Mouse (Mus musculus) G1E (cell line): Measurements from ENCODE around the gene Tspo2.

Source experiments
- CTCF ChIP-seq: IDR thresholded peaks from 2 replicates; pipeline ENCODE4 v1.5.1; 2012; ENCODE audit warnings: low read depth, low read length, inconsistent platforms, mixed read lengths
- GATA1 ChIP-seq: IDR thresholded peaks from 2 replicates; pipeline ENCODE4 v1.6.1; 2012; ENCODE audit warnings: borderline replicate concordance, low read length, inconsistent platforms, mixed read lengths

DNA sequence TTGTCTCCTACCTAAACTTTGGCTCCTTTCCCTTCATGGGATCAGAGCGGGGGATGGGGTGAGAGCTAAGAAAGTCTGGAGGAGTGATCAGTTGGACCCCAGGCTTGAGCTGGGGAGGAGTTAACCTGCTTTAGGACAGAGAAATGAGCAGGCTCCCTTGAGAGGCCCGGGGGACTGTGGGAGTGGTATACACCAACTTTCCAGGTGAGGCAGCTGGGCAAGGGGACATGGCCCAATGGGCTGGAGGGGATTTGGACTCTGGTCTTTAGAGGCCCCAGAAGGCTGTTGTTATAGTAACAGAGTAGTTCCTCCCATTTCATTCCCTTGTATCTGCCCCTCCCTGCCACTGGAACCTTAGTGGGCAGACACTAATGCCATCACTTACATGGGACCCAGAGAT lies 4.6 kb upstream of the Tspo2 start:
- TF ChIP-seq CTCF: no peak
- no peak for TF ChIP-seq GATA1
